Mouse (Mus musculus): Measurements from ENCODE around the gene Rex1bd.

Gene Rex1bd

DNA sequence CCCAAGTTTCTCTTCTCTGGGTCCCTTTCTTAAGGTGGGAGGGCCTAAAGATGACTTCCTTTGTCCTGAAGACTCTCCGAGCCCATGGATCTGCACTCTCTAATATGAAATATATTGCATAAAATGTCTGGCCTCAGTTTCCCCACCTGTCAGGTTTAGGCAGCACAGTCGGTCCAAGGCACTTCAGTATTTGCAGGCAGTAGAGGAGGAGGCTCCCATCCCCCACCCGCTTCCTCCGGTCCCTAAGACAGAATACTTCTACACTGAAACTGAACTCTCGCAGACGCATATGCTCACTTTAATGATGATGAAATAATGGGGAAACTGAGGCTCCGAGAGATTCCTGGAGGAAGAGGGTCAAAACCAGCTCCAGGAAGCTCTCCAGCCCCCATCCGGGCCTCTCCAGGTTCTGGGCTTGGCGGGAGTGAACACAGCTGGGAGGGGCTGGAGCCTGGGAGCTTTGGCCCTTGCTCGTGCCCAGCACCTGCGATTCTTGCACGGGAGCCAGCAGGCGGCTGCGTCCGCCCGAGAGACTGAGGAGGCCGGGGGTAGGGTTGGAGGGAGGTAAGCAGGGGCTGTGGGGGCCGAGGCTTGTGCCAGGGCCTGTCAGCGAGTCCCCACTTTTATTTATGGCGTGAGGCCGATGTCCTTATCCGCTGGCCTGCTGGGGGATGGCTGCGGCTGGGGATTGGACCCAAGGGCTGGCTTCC is 4.6 kb downstream of the Rex1bd start:
- DNase-seq (ENCODE audit: low spot score): no peak

- no peak for DNase-seq (ENCODE audit: low spot score)
Measured at GRCm38 (mm10) chr8:70500386-70501301, 5.9 kb downstream of the Rex1bd start.

DNA sequence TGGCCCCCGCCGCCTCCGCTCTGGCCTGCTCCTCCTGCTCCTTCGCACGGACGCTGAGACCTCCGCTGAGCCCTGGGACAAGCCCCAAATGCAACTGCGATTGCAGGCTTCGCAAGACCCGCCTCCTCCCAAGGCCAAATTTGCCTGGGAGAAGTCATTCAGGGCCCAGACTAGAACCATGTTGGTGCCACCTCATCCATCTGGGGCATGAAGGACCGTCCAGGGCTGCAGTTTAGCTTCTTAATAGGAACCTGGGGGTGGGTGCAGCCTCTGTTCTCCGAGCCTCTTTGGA is 10.8 kb downstream of the Rex1bd start:
- no peak for DNase-seq (ENCODE audit: low spot score)

DNA sequence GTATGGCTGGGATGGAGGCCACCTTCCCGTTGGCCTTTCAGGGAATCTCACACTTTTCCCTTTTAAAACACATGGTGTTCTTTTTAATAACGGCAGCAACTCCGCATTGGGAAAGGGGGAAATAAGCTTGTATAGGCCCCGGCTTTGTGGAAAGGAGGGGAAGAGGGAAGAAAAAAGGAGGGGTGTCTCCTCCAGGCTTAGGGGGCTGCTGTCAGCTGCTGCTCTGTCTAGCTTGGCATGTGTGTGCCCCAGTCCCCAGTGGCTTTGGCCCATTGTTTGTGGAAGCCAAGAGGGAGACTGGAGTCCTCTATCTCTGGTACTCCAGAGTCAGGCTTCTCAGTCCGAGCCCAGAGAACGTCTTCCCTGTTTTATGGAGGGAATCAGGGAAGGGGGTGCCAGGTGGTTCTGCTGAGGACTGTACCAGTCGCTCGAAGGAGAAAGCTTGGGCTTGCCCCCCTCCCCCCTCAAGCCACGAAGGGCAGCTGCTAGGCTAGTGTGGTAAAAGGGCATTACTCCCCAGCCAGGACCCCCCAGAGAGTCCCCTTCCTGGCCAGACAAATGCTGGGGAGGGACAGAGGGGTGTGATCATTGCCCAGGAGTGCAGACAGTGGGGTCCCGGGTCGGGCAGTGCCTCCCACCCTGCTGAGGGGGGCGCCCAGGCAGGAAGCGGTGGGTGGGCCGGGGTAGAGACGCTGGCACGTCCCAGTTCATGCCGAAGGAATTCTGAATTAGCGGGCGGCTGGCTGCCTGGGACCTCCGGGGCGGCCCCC is 11.4 kb downstream of the Rex1bd start:
- DNase-seq (ENCODE audit: low spot score): no peak

DNA sequence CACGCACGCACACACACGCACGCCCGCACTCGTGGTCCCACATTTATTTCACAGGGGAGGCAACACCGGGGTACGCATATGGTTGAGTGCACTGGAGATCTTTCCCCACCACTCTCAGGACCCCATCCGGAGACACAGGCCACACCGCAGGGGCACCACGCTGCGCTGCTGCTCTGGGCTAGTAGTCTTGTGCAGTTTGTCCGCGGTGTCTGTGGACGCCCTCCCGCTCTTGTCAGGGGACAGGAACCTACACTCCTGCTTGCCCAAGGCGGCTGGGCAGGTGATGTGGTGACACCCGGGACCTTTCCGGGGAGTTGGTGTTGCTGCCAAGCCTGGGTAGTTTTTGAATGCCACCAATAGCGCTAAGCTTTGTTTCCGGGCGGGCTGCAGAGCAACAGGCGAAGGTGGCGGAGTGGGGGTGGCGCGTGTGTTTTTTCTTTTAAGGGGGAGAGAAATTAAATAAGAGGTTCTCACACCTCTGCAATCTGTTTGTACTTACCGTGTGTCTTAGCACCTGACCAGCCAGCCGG is 12.1 kb downstream of the Rex1bd start:
- no peak for DNase-seq (ENCODE audit: low spot score)

DNA sequence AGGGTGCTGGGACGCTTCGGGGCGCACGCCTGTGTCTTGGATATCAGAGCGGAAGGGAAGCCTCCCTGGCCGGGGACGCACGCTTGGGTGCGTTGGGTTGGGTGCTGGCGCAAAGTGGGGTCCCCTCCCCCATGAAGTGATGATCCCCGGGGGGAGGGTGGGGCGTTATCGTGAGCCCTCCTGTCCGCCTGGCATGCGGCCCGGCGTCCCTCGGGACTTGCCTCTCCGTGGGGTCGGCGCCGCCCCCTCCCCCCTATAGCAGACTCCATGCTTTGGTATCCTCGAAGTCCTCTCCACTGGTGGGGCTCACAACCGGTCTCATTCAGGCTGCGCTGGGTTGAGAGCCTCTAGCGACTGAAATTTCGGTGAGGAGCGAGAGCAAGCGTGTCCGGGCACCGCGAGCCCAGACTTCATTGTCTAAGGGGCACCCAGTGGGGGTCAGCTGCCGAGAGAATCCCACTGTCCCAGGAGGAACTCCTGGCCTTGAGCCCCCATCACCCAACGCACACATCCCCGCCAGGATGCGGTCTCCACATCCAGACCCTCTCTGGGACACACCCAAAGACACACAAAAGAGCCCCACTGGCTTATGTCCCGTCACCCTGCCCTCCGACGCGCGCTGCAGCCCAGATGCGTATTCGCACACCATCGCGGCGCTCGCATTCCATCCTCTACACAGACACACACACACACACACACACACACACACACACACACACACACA is 12.7 kb downstream of the Rex1bd start:
- DNase-seq (ENCODE audit: low spot score): no peak

DNA sequence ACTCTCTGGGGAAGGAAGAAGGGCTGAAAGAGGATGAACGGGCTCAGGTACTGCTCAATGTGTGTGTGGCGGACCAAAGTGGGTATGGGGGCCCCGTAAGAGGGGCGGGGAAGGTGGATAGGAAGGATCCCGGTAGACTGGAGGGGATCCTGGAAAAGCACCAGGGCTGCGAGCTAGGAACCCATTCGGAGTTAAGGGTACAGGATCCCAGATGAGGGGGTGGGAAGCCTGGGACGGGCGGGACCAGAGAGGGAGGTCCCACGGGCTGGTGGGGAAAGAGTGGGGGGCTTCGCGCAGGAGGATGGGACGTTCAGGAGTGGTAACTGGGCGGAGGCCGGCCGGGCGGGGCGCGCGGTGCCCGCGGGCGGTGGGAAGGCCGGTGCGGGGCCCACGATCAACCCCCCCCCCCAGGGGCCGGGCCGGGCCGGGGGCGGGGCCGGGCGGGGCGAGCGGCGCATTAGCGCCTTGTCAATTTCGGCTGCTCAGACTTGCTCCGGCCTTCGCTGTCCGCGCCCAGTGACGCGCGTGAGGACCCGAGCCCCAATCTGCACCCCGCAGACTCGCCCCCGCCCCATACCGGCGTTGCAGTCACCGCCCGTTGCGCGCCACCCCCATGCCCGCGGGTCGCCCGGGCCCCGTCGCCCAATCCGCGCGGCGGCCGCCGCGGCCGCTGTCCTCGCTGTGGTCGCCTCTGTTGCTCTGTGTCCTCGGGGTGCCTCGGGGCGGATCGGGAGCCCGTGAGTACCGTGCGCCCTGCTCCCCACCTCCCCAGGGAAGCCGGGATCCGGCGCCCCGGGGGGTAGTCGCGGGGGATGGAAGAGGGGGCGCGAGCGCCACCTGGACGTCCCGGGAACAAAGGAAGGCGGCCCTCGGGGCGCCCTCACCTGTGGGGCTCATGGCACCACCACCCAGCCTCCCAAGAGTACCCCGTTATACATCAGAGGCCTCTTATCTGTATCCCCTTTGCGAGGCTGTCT is 13.6 kb downstream of the Rex1bd start, which contains the start of gene Crlf1:
Gene Crlf1 (plus strand): TSS at position 495 of the 977 bp plus-strand sequence.
- no peak for DNase-seq (ENCODE audit: low spot score)

DNA sequence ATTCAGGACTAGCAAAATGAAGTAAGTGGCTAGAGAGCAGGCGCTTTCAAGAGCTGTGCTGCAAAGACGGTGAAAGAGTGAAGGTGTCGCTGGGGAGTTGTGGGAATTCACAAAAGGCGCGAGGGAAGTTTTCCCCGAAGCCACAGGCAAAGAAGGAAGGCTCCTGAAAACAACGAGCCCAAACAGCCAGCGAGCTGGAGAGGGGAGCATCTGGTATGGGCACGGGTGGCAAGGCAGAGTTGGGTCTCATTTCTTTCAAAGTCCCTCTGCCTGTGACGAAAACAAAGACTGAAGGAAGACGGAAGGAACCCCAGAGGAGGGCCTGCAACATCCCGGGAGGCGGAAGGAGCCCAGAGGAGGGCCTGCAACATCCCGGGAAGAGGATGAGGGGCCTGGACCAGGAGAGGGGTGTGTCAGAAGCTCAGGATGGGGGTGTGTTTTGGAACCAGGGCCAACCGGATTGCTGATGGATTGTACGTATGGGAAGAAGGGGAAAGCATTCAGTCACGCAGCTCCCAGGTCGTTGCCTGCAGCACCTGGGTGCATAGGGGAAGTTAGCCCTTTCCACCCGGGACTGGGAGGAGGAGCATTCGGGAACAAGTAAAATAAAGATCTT is 15.6 kb downstream of the Rex1bd start:
- DNase-seq (ENCODE audit: low spot score): no peak

DNA sequence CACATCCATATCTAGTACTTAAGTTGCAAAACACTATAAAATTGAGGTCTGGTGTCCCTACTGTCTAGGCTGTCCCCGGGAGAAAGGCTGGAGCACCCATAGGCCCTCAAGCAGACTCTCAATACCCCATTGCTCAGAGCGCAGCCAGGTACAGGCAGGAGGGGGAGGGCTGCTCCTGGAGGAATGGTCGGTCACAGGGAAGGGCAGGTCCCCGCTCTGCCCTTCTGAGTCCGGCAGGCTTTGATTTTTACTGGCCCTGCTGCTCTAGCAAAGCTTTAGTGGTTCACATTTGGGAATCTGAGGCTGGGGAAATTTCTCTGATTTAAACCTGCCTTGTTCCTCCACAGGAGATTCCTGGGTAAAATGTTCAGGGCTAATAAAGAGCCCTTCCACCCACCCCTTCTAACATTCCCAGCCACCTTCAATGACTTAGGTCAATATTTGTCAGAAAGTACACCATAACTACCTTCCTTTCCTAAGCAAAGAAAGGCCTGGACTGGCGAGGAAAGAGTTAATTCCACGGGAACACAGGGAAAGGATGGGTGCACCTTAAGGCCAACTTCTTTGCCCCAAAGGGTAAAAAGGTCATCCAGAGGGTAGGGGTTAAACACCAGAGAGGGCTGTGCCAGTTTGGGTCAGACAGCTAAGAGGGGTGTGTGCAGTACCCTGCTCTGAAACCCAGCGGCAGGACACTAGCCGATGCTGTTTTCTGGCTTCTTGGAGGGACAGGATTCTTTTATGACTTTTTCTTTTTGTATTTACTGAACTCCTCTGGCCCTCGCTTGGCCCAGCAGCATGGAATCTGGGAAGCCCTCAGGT is 16.3 kb downstream of the Rex1bd start:
- DNase-seq (ENCODE audit: low spot score): no peak

DNA sequence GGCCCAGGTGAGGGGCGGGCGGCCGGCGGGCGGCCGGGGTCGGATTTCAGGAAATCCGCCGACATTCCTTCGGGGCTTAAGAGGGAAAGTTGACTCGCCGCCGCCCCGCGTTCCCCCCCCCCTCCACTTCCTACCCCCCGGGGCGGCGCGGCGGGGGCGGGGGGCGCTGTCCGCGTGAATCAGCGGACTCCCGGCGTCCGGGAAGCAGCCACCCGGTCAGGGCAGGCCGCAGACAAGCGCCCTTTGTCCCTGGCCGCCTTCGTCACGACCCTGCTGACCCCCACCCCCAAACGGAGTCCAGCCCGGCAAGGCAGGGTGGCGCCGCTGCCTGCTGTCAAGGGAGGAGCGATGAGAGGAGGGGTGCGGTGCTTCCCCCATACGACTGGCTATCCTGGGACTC is 17.0 kb downstream of the Rex1bd start:
- DNase-seq (ENCODE audit: low spot score): no peak

DNA sequence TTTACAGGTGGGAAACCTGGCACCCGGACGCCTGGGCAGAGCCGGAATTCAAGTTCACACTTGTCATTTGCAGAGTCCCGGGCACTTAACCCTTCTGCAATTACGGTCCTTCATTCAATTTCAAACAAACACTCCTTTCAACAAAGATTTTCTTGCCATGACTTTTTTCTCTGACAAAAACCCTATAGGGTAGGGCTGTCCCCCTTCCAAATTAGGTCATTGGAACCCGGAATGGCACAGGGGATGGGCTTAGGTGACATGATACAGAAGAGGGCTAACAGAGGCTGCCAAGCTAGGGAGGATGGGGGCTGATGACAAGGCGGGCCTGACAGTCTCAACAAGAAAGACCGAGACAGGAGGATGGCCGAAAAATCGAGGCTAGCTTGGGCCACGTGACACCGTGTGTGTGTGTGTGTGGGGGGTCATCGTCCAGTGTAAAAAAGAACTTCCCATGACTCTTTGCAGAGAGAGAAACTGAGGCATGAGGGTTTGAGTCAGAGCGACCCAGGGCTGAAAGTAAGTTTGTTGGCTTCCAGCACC is 17.6 kb downstream of the Rex1bd start:
- DNase-seq (ENCODE audit: low spot score): no peak

DNA sequence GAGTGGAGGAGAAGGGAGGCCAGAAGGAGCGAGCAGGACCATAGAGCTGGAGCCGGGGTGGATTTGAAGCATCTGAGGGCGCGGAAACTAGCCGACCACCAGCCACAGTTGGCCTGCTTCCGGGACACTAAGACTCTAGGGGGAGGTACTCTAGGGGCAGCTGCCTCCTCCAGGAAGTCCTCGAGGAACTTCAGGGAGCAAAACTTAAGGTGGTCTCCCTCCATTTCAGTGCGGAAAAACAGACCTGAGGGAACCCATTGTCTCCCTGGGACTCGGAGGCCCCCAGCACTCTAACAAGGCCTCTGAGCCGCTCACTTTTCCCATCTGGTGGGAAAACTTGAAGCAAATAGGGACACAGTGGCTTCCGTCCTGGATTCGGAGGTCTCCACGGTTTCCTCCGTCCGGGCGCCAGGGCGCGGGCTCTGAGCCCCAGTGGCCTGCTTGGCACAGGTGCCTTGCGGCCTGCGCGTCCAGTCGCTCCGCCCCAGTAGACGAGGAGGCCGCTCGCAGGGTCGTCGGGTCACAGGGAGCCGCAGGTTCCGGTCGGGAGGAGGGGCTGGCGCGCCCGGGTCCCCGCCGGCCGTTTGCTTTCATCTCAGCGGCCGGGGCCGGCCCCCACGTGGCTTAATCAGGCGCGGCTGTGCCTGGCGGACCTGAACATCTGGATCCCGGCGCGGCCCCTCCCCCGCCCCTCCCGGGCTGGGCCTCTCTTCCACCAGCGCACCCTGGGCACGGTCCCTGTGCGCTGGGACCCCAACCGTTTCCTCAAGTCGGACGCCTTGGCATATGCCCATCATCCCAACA is 18.4 kb downstream of the Rex1bd start:
- no peak for DNase-seq (ENCODE audit: low spot score)

GRCm38 (mm10) chr8:70486941-70487520 is 19.5 kb downstream of the Rex1bd start, which contains the start of gene Tmem59l:
Gene Tmem59l (minus strand): TSS chr8:70487358.
- no peak for DNase-seq (ENCODE audit: low spot score)

DNA sequence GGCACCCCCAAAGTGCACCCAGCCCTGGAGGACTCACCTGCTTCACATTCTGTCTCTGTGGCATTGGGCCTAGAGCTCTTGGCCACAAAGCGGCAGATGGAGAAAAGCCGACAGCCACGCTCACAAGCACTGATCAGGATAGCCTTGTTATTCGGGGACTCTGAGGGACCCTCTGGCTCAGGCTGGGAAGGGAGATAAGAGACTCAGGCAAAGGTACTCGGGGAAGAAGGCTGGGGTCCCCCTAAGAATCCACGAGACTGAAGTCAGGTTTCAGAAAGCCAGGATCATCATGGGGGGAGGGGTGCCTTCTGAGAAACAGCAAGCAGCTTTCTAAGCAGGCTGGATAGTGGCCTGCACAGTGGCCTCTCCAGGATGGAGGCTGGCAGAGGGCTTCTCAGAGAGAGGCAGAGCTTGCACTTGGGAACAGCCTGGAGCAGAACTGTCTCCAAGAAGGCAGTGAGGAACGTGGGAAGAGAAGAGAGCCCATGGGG is 20.3 kb downstream of the Rex1bd start:
- DNase-seq (ENCODE audit: low spot score): no peak

DNA sequence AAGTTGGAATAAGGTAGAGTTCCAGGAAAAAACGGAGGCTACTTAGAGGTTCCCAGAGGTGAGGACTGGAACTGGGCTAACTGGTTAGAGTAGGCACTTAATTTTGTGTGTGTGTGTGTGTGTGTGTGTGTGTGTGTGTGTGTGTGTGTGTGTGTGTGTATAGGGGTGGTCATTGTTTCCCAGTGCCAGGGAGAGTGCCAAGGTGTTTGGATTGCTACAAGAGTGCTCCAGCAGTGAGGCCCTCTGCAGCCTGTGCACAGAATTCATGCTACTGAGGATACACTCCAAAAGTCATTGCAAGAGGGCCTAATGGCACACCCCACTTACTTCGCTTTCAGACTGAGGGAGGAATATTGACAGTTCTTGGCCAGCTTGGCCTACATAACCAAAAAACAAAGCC is 23.6 kb downstream of the Rex1bd start:
- no peak for DNase-seq (ENCODE audit: low spot score)

GRCm38 (mm10) chr8:70481908-70482307 is 24.6 kb downstream of the Rex1bd start:
- no peak for DNase-seq (ENCODE audit: low spot score)

GRCm38 (mm10) chr8:70477269-70477982 is 29.1 kb downstream of the Rex1bd start:
- DNase-seq (ENCODE audit: low spot score): no peak
